Mouse (Mus musculus): ENCODE measurements around the gene Tomm6.
"Not testable (repeated sequence)": the region's sequence is repeated elsewhere in the genome, so short reads cannot be mapped to it uniquely, and the experiment has no call there.

Gene Tomm6

DNA sequence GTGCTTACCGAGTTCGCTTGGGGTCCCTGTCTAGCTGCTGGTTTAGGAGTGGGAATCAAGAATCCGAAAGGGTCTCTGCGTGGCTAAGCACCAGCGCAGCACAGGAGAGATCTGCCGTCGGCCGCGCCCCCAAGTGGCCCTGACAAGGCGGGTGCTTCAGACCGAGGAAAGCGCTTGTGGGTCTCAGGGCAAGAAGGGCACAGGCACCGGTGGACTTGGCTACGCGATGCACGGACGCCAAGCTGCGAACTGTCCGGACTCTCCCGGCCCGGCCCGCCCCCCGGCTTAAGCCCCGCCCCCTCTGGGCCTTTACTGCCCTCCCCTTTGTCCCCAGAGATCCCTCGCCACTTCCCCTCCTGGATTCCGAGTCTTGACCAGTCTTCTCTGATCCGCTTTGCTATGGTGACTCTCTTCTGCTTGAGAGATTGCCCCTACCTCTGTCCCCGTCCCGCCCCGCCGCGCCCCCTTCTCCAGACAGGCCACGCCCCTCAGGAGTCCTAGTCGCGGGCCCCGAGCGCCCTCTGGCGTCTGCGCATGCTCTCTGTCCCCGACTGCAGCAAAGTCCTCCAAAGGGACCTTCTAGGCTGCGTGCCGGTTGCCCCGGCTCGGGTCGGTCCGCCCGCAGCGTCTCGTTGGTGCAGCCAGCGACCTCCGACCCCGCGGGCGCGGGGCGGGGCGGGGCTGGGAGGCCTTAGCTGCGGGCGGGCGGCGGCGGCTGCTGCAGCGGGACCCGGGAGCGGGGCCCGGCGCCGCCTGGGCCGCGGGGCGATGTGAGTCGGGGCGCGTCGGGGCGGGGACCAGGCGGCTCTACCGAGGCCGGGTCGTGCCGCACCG, 6.5 kb upstream of the Tomm6 start, which contains the start of gene Prickle4:
Gene Prickle4 (minus strand): TSS at position 234 of the 834 bp plus-strand sequence.
- DNase-seq (ENCODE audit: low read depth, low spot score): peak; percentile 94

DNA sequence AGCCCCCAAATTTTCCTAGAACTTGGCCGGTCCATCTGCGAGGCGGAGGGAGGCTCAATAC, 6.1 kb upstream of the Tomm6 start, which contains the start of gene Gm21981:
Gene Gm21981 (minus strand): TSS at position 14 of the 61 bp plus-strand sequence.
- DNase-seq (ENCODE audit: low read depth, low spot score): no peak

DNA sequence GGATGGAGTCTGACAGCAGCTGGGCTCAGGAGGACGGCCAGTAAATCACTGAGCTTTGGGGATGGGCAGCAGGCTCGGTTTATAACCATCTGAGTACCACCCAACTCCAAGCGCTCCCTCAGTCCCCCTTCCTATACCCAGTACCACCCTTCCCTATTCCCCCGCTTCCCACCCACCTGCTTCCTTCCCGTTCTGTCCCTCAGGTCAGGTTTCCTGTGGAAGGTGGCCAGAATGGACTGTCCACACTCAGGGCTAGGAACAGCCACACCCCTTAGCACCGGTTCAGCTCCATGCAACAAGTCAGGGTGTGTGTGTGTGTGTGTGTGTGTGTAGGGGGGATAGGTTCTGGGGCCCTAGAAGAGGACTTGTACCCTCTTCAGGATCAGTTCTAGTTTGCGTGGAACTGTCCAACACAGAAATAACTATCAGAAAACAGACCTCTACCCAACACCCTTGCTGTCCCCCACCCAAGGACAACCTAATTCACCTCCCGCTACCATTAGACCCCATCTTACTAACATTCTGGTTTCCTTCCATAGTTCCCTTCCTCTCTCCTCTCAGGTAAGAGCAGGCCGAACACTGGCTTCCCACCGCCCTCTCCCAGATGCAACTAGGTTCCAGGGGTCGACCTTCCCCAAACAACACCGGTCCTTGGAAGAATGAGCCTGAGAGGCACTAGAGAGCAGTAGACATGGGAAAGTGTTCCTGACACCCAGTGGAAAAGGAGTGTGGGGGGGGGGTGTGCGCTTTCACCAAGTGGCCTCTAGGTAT, 5.7 kb upstream of the Tomm6 start:
- no peak for DNase-seq (ENCODE audit: low read depth, low spot score)

DNA sequence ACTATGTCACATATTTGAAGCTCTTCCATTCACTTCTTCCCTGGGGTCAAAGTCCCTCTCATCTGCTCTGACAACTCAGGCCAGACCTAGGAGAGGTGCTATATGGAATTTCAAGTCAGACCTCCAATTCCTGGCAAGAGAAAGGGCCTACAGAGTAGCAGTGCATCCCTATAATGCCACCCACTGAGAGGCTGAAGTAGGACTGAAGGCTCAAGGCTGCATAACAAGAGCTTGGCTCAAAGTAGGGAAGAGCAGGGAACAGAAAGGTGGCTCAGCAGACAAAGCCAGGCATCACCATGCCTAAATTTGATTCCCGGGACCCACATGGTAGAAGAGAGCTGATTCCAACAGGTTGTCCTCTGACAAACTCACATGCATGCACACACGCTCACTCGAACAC, 3.5 kb upstream of the Tomm6 start:
- DNase-seq (ENCODE audit: low read depth, low spot score): no peak

DNA sequence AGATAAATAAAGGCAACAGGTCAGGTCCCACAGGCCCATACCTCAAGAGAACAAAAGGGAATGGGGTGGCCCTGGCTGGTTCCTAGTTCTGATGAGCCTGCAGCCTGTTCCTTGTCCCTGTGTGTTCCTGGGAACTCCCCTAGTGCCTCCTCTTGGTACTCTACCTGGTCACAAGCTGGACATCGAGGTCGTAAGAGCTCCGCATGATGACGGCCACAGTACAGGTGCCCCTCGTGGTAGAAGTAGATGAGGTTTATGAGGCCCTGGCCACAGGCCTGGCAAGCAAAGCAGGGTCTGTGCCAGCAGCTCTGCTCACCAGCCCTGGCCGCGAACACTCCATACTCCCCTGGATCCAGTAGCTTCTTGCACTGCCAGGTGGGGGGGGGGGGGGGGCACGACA, 1.7 kb upstream of the Tomm6 start:
- no peak for DNase-seq (ENCODE audit: low read depth, low spot score)

DNA sequence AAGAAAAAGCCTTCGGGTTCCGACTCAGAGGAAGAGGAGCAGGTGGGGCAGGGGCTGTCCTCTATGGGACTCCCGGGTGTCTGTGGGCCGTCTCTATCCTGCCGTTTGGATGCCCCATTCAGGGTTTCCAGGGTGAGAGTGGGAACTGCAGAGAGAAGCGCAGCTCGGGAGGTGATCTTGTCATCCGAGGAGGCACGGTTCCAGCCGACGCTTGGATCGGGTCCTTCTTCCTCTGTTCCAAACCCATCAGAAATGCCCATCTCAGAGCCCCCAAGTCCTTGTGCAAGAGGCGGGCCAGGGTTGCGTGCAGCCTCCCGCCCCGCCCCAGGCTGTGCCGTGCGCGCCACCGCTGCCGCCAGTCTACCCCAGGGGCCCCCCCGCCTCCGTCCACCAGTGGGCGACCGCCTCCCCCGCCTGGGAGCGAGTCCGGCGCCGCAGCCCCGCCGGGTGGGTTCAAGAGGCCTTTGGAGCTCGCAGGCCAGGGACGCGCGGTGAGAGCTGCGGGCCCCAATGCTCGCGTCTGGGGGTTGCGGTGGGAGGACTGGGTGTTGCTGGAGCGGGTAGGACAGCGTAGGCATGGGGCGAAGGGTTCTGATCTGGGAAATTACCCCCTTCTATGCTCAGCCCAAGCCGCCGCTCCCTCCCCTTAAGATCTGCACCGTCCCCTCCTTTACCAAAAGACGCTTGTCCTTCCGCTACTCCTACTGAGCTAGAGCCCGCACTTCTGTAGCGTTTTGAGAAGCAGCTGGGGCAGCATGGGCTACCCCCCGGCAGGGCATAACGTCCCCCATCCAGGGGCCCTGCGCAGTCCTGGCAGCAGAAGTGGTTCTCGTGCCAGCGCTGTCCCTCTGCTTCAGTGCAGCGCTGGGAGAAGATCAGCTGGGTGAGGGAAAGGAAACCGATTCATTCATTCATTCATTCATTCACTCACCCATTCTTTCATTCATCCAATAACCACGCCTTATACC, 706 bp upstream of the Tomm6 start, which contains the start of gene Frs3:
Gene Frs3 (plus strand): TSS at position 423 of the 968 bp plus-strand sequence.
- peak; percentile 46 for DNase-seq (ENCODE audit: low read depth, low spot score)

DNA sequence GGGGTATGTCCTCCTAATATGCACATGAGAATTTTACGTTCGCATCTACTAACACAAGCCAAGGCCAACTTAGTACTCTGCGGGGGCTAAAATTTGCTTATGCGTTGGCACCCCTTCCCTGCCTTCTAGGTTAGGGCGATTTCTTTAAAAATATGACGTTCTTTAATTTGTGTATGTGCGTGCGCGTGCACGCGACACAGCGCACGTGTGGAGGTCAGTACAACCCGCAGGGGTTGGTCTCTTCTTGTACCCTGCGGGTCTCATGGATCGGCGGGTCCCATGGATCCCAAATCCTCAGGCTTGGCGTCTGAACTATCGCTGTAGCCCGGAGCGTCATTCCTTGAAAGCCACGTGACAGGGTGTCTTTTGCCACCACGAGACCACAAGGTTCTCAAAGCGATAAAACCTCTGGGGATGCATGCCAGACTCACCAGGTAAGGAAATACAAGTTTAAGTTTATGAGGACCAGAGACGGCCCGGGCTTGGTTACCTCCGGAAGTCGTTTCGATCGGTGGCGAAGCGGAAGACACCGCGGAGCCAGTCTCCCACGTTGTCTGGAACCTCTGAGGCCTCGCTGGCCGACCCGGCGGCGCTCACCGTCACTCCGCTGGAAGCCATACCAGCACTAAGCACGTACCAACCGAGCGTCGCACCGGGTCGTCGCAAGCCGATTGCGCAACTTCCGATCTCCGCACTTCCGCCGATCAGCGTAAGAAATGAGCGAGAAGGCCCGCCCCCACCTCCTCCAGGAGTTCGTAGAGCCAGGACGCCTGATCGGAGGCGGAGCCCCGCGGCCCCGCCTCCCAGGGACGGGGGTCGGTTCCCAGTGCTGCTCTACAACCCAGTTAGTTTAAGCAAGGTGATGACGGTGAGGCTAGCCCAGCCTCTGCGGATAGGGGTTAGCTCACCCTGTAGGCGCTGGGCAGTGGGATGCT, 510 bp downstream of the Tomm6 start:
- DNase-seq (ENCODE audit: low read depth, low spot score): peak; percentile 94

DNA sequence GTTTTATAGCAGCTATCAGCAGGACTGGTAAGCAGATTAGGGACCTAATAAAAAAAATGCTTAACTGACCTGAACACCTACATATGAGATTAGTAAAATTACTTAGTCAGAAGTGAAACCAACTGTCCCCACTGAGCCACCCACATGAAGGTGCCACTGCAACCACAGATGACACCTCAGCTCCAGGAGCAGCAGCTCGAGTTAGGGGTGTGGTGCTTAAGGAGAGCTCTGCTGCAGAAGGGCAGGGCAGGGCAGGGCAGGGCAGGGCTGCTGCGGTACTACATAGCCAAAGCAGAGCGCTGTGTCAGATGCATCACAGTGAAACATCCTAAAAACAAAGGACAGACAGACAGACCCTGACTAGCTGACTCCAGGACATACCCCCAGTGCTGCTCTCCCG, 5.3 kb downstream of the Tomm6 start:
- DNase-seq (ENCODE audit: low read depth, low spot score): no peak

DNA sequence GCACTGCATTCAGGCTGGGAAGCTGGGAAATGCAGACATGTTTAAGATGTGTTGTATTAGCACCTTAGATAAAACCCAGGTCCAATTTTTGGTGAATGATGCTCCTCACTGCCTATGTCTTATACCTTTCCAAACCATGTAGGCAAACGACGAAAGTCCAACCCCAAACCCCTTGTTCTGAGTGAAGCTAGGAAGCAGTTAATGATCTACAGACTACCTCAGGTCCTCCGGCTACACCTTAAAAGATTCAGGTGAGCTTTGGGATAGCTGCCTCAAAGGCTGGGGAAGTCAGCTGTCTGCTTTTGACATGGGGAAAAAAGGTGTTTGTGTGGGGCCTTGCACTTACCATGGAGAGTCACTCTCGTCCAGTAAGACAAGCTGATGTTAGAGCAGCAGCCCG, 9.5 kb downstream of the Tomm6 start:
- no peak for DNase-seq (ENCODE audit: low read depth, low spot score)

DNA sequence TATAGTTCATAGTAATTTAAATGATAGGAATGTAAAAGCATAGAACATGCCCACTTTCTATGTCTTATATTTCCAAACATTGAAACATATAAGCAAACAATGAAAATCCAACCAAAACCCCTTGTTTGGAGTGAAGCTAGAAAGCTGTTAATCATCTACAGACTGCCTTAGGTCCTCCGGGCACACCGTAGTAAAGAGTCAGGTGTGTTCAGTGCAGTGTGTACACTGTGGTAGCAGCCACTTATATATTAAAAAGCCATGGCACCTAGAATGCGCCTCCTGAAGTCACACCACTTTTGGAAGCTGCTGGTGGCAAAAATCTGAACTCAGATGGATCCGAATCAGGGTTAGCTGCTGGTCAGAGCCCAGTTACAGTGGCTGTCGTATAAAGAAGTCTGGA, 9.9 kb downstream of the Tomm6 start:
- DNase-seq (ENCODE audit: low read depth, low spot score): no peak

DNA sequence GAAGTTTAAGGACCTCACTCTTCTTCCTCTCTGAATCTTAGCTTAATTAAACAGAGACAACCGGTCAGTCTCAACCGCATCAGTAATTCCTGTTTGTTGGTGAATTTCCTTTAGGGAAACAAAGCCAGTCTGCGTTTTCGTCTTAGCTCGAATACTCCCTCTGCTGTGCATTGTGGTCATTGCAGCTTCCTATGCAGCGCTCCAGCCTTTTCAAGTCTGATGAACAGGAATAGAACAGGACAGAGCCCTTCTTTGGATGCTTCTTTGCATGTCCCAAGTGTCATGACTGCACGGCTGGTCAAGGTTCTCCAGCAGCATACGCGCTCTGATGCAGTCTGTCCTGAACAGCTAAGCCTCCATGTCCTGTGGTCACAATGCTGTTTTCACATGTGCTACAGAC, 11.6 kb downstream of the Tomm6 start:
- DNase-seq (ENCODE audit: low read depth, low spot score): peak; percentile 78

DNA sequence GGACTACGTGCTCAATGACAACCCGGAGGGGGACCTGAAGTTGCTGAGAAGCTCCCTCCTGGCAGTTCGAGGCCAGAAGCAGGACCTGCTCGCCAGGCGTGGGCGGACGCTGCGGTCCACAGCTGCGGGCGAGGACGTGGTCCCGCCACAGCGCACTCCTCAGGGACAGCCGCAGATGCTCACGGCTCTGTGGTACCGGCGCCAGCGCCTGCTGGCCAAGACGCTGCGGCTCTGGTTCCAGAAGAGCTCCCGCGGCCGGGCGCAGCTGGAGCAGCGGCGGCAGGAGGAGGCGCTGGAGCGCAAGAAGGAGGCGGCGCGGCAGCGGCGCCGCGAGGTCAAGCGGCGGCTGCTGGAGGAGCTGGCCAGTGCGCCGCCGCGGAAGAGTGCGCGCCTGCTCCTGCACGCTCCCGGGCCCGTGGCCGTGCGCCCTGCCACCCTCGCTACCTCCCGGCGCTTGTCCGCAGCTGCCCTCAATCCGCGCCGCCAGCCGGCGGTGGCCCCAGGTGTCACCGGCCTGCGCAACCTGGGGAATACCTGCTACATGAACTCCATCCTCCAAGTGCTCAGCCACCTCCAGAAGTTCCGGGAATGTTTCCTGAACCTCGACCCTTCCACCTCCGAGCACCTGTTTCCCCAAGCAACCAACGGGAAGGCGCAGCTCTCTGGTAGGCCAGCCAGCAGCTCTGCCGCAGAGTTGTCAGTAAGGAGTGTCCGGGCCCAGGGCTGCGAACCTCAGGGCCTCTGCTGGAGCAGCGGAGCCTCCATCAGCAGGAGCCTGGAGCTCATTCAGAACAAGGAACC, 15.7 kb downstream of the Tomm6 start:
- peak; percentile 74 for DNase-seq (ENCODE audit: low read depth, low spot score)

DNA sequence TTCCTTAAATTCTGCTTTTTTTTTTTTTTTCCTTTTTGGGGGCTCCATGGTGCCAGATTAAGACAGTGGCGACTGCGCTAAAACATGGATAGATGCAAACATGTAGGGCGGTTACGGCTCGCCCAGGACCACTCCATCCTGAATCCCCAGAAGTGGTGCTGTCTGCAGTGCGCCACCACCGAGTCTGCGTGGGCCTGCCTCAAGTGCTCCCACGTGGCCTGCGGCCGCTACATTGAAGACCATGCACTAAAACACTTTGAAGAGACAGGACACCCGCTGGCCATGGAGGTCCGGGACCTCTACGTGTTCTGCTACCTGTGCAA, 16.2 kb downstream of the Tomm6 start:
- no peak for DNase-seq (ENCODE audit: low read depth, low spot score)

DNA sequence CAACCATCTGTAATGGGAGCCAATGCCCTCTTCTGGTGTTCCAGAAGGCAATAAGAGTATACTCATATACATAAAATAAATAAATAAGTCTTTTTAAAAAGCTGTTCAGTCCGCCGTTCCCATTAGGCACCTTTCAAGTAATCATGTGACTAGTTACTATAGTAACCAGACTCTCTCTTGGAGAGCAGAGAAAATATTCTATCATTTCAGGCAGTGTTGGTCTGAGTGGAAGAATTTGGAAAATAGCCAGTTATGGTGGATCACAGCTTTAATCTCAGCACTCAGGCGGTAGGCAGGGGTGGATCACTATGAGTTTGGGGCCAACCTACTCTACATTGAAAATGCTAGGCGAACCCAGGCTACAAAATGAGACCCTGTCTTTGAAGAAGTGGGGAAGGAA, 19.0 kb downstream of the Tomm6 start:
- DNase-seq (ENCODE audit: low read depth, low spot score): no peak

DNA sequence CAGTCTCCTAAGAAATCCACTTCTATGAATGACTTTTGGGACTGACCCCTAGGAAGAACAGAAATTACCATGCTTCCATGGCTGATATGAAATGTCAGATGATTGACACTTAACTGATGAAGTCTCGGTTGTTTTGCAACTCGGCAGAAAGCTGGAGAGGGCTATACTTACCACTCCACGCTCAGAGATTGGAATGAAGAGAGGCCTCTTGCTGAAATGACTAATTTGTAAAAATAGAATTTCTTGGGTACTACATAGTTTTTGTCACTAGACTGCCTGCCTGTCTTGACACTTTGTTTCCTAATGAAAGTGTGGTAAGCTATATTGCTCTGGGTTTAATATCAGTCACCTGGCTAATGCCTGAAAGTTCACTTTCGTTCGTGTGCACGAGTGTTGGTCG, 23.7 kb downstream of the Tomm6 start:
- no peak for DNase-seq (ENCODE audit: low read depth, low spot score)

DNA sequence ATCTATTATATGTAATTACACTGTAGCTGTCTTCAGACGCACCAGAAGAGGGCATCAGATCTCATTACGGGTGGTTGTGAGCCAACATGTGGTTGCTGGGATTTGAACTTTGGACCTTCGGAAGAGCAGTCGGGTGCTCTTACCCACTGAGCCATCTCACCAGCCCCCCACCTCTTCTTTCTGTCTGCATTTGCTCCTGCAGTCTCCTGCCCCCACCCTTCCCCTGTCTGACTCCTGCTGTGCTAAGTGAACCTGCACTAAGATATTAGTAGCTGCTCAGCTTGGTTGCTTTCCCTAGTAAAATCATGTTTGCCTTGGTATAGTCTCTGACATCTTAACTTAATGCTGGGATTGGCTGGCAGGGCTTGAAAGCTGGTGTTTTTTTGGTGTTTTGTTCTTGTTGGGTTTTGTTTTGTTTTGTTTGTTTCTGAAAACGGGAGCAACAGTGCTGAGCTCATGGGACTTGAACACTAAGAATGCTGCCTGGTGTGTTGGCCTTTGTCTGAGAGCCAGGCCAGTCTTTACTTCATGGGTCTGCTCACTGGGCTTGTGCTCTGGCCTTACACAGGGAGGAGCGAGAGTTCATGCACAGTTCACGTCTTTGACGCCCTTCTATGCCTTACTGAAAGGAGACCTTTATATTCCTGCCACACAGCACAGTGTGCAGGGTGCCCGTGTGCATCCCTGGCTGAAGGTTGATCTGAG, 25.0 kb downstream of the Tomm6 start:
- no peak for DNase-seq (ENCODE audit: low read depth, low spot score)

DNA sequence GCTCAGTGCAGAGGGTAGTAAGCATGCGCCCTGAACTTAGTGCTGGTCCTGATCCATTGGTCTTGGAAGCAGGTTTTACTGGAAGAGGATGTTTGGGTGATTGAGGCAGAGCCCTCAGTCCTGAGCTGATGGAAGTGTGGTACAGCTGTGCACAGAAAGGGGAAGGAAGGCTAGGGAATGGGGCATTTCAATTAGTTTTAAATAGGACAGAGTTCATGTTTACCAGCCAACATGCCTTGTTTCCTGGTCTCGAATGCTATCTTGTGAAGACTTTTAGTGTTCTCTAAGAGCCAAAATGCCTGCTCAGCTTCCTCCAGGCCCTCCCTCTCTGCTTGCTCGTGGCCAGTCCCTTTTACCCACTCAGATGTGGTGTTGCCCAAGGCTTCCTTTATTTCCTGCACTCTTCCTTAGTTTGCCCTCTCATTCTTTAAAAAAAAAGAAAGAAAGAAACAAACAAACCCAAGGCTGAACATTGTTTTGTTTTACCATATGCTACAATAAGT, 29.4 kb downstream of the Tomm6 start:
- no peak for DNase-seq (ENCODE audit: low read depth, low spot score)

DNA sequence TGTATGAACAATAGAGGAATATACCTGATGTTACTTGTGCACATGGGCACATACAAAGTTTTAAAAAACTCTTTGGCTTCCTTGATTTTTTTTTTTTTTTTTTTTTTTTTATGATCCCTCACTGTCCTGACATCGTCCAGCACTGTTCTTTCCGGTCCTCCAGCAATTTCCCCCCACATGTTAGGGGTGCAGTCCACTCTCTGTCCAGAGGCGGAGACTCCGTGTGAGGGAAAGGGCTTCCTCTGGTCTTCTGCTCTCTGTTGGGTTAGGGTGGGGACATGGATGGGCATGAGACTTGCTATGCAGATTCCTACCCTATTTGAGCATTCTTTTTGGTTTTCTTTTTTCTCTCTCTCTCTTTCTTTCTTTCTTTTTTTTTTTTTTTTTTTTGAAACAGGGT, 30.3 kb downstream of the Tomm6 start:
- DNase-seq (ENCODE audit: low read depth, low spot score): no peak

DNA sequence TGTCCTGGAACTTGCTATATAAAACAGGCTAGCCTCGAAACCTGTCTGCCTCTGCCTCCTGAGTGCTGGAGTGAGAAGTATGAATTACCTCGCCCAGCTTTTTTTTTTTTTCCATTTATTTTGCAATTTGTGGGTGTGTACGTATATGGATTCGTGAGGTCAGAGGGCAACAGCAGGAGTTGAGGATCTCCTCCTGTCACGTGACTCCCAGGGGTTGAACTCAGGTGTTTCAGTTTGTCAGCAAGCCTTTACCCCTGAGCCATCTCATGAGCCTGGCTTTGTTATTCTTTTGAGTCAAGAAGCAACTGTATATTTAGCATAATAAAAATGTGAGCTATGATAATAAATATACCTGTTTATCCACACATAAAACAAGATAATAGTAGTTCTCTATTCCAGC, 32.5 kb downstream of the Tomm6 start:
- DNase-seq (ENCODE audit: low read depth, low spot score): no peak

DNA sequence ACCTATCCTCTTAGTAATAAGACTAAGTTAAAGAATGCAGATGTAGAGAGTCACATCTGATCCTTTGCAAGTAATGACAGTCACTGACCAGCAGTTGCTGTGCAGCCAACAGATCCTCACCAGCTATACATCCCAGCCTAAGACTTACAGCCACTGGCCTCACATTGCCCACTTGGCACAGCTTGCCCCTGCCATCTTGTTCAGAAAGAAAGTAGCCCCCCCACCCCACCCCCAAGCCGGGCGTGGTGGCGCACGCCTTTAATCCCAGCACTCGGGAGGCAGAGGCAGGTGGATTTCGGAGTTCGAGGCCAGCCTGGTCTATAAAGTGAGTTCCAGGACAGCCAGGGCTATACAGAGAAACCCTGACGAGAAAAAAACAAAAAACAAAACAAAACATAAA, 33.8 kb downstream of the Tomm6 start:
- not testable (repeated sequence) for DNase-seq (ENCODE audit: low read depth, low spot score)

Measured in forelimb bud, embryonic 11.5 days (tissue).